Mouse (Mus musculus) spleen, adult 2 months (tissue): ENCODE results near the gene Cdyl. TPM values are rescaled to one million over a fixed set of nuclear protein-coding genes. Genes with fewer than 3 reads are reported as not detected.
A peak's percentile ranks its signal among the peaks of the same experiment; 100 is the strongest.

Experiments
- DNase-seq, 2 experiments: peaks; one replicate each; pipeline versions ENCODE4 v3.0.0 to v3.0.0-alpha.2; 2012 to 2021; ENCODE audit warnings: low spot score in 2 of 2, low read depth in 1 of 2
- H3K27ac ChIP-seq: fragments of 200-500 bp; 2 replicates; pipeline ENCODE4 v1.5.1; 2012; ENCODE audit warnings: low read length, inconsistent platforms; ENCODE audit not compliant: insufficient read depth
- H3K27me3 ChIP-seq: fragments of 200-500 bp; 2 replicates; pipeline ENCODE4 v1.6.1; 2012; ENCODE audit warnings: mild to moderate bottlenecking, moderate library complexity, low read length, inconsistent platforms; ENCODE audit not compliant: control insufficient read depth, insufficient read depth
- H3K36me3 ChIP-seq: fragments of 200-500 bp; 2 replicates; pipeline ENCODE4 v1.6.1; 2012; ENCODE audit warnings: mild to moderate bottlenecking, low read length, inconsistent platforms; ENCODE audit not compliant: control insufficient read depth, insufficient read depth
- H3K4me1 ChIP-seq: fragments of 200-500 bp; 2 replicates; pipeline ENCODE4 v1.6.1; 2011; ENCODE audit warnings: inconsistent platforms; ENCODE audit not compliant: control insufficient read depth, insufficient read depth, insufficient read length
- H3K4me3 ChIP-seq: fragments of 200-500 bp; 2 replicates; pipeline ENCODE4 v1.5.1; 2011; ENCODE audit warnings: mild to moderate bottlenecking, inconsistent platforms; ENCODE audit not compliant: insufficient read depth, insufficient read length; ENCODE audit errors: extremely low read depth
- CTCF ChIP-seq: fragments of 200-500 bp; IDR thresholded peaks from 2 replicates; pipeline ENCODE4 v1.5.1; 2011; ENCODE audit warnings: mild to moderate bottlenecking, inconsistent platforms; ENCODE audit not compliant: insufficient read depth, insufficient read length, insufficient replicate concordance; ENCODE audit errors: extremely low read depth
- POLR2A ChIP-seq: fragments of 200-500 bp; IDR thresholded peaks from 2 replicates; pipeline ENCODE4 v1.6.1; 2011; ENCODE audit warnings: low read depth, low read length, inconsistent platforms
- WGBS: fragments of 180-500 bp; shearing (Covaris S2); methylation state at CpG from one replicate; pipeline ENCODE4 v1.1.7; 2018; 5-methylcytosine and 5-hydroxymethylcytosine counted together
- polyA plus RNA-seq: library from polyadenylated mRNA; depleted of rRNA; stranded (reverse); fragments of >200 nt; gene quantifications from 2 replicates; pipeline ENCODE4 v1.2.3, GENCODE M21; 2012

Cdyl gene
- polyA plus RNA-seq, 1 experiment, result 4.4 TPM

DNA sequence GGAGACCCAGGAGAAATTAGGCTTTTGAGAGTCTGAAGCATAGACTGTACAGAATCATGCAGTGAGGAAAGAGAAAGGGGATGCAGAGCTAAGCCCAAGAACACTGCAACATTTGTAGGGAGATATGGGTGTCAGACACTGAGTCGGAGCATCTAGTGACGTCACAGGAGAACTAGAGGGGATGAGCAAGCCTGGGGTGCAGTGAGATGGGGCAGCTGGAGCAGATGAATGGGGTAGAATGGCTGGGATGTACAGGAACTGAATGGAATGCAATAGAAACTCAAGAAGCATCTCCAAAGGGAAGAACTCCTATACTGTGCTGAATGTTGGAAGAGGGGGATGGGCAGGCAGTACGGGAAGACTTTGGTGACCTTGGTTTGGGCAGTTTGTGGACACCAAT lies 34.8 kb upstream of the Cdyl start:
- Histone ChIP-seq H3K27me3 (no peaks in the 10 kb centered on the region), H3K4me1 (no peaks in the 10 kb centered on the region), H3K36me3 (no peaks in the 10 kb centered on the region), H3K4me3 (no peak overlapping the region), H3K27ac (no peak overlapping the region)
- 88% methylated on average over 3 of the region's 3 CpGs for WGBS
- no peak for DNase-seq
- TF ChIP-seq CTCF (no peak), POLR2A (no peak)

DNA sequence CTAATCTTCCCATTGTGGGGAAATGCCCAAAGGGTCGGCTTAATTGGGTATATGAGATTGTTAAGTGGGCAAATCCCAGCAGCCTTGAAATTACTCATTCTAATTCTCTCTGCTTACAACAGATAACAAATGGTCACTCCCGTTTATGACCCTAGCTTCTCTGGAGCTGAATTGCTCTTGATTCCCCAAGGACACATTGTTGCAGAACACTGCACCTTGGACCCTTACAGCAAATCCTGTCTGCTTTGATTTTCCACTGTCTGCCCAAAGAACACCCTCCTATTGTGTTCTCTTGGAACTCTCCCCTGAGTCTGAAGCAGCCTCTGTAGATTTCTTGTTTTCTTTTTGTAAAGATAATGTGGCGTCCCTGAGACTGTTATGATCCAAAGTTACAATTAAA lies 34.1 kb upstream of the Cdyl start:
- Histone ChIP-seq H3K36me3 (no peaks in the 10 kb centered on the region), H3K27ac (no peak overlapping the region), H3K4me1 (no peaks in the 10 kb centered on the region), H3K27me3 (no peaks in the 10 kb centered on the region), H3K4me3 (no peak overlapping the region)
- DNase-seq, result no peak
- WGBS, result 82% methylated on average over 3 of the region's 3 CpGs
- TF ChIP-seq CTCF (no peak), POLR2A (no peak)

DNA sequence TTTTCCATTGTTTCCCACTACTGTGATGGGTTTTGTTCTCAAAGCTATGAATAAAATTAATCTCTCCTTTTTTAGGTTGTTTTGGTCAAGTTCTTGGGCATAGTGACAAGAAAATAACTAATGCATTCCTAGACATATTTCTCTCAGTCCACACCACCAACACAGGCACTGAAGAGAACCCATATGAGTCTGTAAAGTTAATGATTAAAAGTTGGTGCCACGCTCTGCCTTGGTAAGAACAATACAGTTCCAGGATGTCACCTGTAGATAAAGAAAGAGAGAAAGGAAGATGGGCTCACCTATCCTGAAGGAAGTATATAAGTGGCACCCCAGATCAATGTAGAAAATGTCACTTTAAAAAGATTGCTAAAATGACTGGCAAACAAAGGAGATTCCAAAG lies 32.3 kb upstream of the Cdyl start:
- H3K4me3 ChIP-seq, result no peak overlapping the region
- 90% methylated on average over 1 of the region's 1 CpGs for WGBS
- TF ChIP-seq CTCF (no peak), POLR2A (no peak)

DNA sequence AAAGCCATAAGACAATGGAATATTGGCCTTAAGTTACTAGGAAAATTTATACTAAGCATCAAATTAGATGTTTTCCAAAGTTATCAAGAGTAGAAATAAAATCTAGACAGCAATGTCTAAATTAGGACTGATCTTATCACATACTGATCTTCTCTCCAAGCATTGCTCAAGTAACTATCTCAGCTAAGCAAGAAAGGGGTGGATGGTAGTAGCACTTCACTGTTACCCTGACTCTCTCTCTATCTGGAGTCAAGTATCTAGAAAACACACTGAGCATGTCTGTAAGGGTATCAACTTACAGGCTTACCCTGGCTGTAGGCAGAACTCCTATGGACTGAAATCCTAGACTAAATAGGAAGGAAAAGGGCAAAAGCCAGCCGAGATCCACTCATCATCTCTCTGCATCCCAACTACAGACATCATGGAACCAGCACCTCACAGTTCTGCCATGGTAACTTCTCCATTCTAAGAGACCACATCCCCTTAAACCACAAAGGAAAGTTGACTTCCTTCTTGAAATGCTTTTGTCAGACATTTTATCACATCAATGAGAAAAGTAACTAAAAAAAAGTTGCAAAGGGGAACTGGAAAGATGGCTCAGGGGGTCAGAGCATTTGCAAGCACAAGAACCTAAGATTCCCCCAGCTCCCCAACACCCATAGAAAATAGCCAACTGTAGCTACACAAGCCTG lies 12.4 kb upstream of the Cdyl start:
- Histone ChIP-seq H3K27ac (no peak overlapping the region), H3K27me3 (no peaks in the 10 kb centered on the region), H3K4me3 (no peak overlapping the region), H3K4me1 (peaks cover 3% of the 10 kb centered on the region), H3K36me3 (no peaks in the 10 kb centered on the region)
- TF ChIP-seq POLR2A (no peak), CTCF (no peak)
- WGBS, result 11% methylated on average over 1 of the region's 1 CpGs
- peak in 1 of 2 experiments; percentile 26 for DNase-seq

More for the DNA sequence above, 32.3 kb upstream of the Cdyl start:
- Histone ChIP-seq H3K36me3 (no peaks in the 10 kb centered on the region), H3K4me1 (no peaks in the 10 kb centered on the region), H3K27ac (no peak overlapping the region), H3K27me3 (no peaks in the 10 kb centered on the region)
- DNase-seq, result no peak

DNA sequence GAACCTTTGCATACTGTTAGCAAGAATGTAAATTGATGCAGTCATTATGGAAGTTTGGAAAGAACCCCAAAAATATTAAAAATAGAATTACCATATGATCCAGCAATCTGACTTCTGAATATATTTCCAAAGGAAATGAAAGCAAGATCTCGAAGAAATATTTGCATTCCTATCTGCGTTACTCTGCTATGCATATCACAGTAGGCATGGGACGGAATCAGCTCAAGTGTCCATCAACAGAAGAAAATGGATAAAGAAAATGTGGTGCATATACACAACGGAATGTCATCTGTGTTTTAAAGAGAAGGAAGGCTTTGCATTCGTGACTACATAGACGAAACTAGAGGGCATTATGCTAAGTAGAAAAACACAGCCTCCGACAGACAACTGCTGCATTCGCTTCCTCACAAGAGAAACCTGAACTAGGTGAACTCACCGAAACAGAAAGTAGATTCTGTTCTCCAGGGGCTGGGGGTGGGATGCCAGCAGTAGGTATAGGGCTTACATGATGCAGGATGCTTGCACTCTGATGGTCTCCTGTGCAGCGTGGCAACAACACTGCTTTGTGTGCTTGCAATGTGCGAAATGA lies 9.3 kb upstream of the Cdyl start:
- Histone ChIP-seq H3K36me3 (no peaks in the 10 kb centered on the region), H3K4me3 (no peak overlapping the region), H3K27me3 (no peaks in the 10 kb centered on the region), H3K4me1 (peaks cover 3% of the 10 kb centered on the region), H3K27ac (no peak overlapping the region)
- 85% methylated on average over 11 of the region's 11 CpGs for WGBS
- TF ChIP-seq CTCF, result no peak
- TF ChIP-seq POLR2A, result no peak
- DNase-seq, result no peak

DNA sequence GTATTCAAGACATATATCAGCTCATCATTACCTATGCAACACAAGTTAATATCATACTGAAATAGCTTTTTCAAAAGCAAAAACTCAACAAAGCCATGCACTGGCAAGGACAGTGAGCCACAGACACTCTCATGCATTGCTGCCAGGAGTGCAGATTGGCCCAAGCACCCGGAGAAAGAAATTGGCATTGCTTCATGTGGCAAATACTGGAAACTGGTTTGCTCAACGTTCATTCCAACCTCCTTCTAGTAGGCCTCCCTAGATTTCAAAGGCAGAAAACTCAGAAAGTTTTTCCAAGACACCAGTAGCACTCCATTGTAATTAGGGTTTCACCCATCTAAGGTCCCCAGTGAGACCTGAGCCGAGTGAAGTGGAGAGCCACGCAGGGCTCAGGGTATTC lies 6.8 kb upstream of the Cdyl start:
- H3K4me3 ChIP-seq, result no peak overlapping the region
- WGBS, result 86% methylated on average over 4 of the region's 4 CpGs
- no peaks in the 10 kb centered on the region for H3K27me3 ChIP-seq
- H3K27ac ChIP-seq, result no peak overlapping the region
- no peak for DNase-seq
- no peak for TF ChIP-seq CTCF
- TF ChIP-seq POLR2A, result no peak
- H3K4me1 ChIP-seq, result peaks cover 1% of the 10 kb centered on the region
- H3K36me3 ChIP-seq, result no peaks in the 10 kb centered on the region

DNA sequence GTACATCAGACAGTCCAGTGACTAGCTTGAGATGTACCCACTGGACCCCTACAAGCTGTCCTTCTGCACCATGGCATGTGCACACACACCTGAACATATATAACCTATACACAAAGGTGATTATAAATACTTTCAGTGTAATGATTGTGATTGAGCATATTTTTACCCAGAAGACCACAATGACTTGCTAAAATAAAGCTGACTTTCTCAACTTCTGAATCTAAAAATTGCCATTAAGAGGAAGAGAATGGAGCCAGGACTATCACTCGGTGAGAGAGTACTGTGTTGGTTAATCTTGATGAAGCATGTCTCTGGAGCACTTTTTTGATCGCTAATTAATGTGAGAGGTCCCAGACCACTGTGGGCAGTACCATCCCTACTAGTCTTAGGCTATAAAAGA lies 2.8 kb upstream of the Cdyl start:
- Histone ChIP-seq H3K36me3 (no peaks in the 10 kb centered on the region), H3K4me3 (no peak overlapping the region), H3K27me3 (no peaks in the 10 kb centered on the region), H3K4me1 (no peaks in the 10 kb centered on the region), H3K27ac (no peak overlapping the region)
- no peak for DNase-seq
- TF ChIP-seq POLR2A (no peak), CTCF (no peak)
- WGBS, result 38% methylated on average over 2 of the region's 2 CpGs
